Mouse (Mus musculus): ENCODE results near the gene Scml4.

GRCm38 (mm10) chr10:42936205-42936604 is 76.0 kb downstream of the Scml4 start:
- TF ChIP-seq POLR2A (IDR thresholded peaks at IDR 0.05; ENCODE audit: control insufficient read depth, extremely low read depth, insufficient read depth, low read length, poor library complexity): no peak
- TF ChIP-seq CTCF (IDR thresholded peaks at IDR 0.05; ENCODE audit: borderline replicate concordance, control insufficient read depth, extremely low read depth, insufficient read depth, low read length, poor library complexity): no peak
